Mouse (Mus musculus) mesoderm, embryonic 11.5 days (tissue): Measurements from ENCODE around the gene Lrrc19.

Experiments
- DNase-seq: peaks from one replicate; pipeline ENCODE4 v3.0.0-alpha.2; 2012; ENCODE audit warnings: low read depth, low spot score

The Lrrc19 gene

DNA sequence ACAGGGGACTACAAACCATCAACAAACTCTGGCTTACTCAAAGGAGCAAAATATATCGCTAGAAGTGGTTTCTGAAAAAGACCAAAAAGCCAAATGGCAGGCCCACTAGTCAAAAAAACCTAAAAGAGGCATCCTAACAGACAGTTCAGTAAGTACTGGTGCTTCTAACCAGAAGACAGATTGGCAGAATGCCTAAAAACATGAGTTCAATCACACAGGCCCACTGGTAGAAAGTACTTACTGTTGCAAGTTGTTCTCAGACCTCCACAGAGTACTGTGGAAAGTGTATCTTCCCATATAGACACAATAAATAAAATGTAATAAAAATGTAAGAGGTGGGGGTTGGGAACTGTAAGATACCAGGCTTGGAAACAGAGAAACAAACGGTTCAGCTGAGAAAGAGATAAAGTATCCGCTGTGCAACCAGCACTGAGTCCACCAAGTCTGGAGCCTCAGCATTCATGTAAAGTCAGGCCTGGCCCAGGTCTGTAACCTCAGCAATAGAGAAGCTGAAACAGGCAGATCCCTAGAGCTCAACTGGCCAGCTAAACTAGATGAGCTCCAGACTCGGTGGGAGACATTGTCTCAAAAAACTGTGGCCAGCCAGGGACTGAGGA is 58.1 kb downstream of the Lrrc19 start:
- DNase-seq: no peak
